Mouse (Mus musculus): ENCODE data around the gene Tanc2. TPM values are rescaled to one million over a fixed set of nuclear protein-coding genes. Genes with fewer than 3 reads are reported as not detected.

Gene Tanc2
- polyA plus RNA-seq, 1 experiment from 2014 or later: 1.5 TPM

- Histone ChIP-seq H3K4me3 (ENCODE audit: low read depth, low read length) (no peak overlapping the region), H3K36me3 (replicated peaks; ENCODE audit: insufficient read depth, low read length) (no peaks in the 10 kb centered on the region), H3K4me2 (ENCODE audit: low read depth, low read length) (no peak overlapping the region), H3K27ac (ENCODE audit: low read depth) (no peak overlapping the region), H3K27me3 (ENCODE audit: insufficient read depth, low read length) (0 out of 2 replicates have a peak, but pooled peaks cover 4% of the 10 kb centered on the region), H3K9me3 (ENCODE audit: low read length) (no peaks in the 10 kb centered on the region), H3K4me1 (ENCODE audit: insufficient read depth) (no peaks in the 10 kb centered on the region), H3K9ac (replicated peaks) (no peak overlapping the region)
- 76% methylated on average over 3 of the region's 3 CpGs for WGBS (ENCODE audit: insufficient replicate concordance)
- DNase-seq: no peak
- ATAC-seq: no peak
- TF ChIP-seq CTCF (IDR thresholded peaks at IDR 0.05; ENCODE audit: low read depth) (no peak), EP300 (IDR thresholded peaks at IDR 0.05; ENCODE audit: low read depth) (no peak)
Observed at GRCm38 (mm10) chr11:105931380-105931779, 341.6 kb downstream of the Tanc2 start.

- Histone ChIP-seq H3K27me3 (ENCODE audit: insufficient read depth, low read length) (0 out of 2 replicates have a peak, but pooled peaks cover 4% of the 10 kb centered on the region), H3K4me2 (ENCODE audit: low read depth, low read length) (no peak overlapping the region), H3K36me3 (replicated peaks; ENCODE audit: insufficient read depth, low read length) (no peaks in the 10 kb centered on the region), H3K27ac (ENCODE audit: low read depth) (no peak overlapping the region), H3K9me3 (ENCODE audit: low read length) (no peaks in the 10 kb centered on the region), H3K4me3 (ENCODE audit: low read depth, low read length) (no peak overlapping the region), H3K4me1 (ENCODE audit: insufficient read depth) (no peaks in the 10 kb centered on the region), H3K9ac (replicated peaks) (no peak overlapping the region)
- no peak for ATAC-seq
- TF ChIP-seq EP300 (IDR thresholded peaks at IDR 0.05; ENCODE audit: low read depth) (no peak), CTCF (IDR thresholded peaks at IDR 0.05; ENCODE audit: low read depth) (no peak)
- no peak for DNase-seq
- 77% methylated on average over 8 of the region's 8 CpGs for WGBS (ENCODE audit: insufficient replicate concordance)
Observed at GRCm38 (mm10) chr11:105933746-105934145, 344.0 kb downstream of the Tanc2 start.

- TF ChIP-seq CTCF (IDR thresholded peaks at IDR 0.05; ENCODE audit: low read depth): no peak
- no peak for TF ChIP-seq EP300 (IDR thresholded peaks at IDR 0.05; ENCODE audit: low read depth)
- WGBS (ENCODE audit: insufficient replicate concordance): 54% methylated on average over 5 of the region's 5 CpGs
- Histone ChIP-seq H3K27ac (ENCODE audit: low read depth) (no peak overlapping the region), H3K4me2 (ENCODE audit: low read depth, low read length) (no peak overlapping the region), H3K4me1 (ENCODE audit: insufficient read depth) (no peaks in the 10 kb centered on the region), H3K4me3 (ENCODE audit: low read depth, low read length) (no peak overlapping the region), H3K27me3 (ENCODE audit: insufficient read depth, low read length) (peaks cover 4% of the 10 kb centered on the region; the same call in 1 of the 2 replicates), H3K36me3 (replicated peaks; ENCODE audit: insufficient read depth, low read length) (no peaks in the 10 kb centered on the region), H3K9me3 (ENCODE audit: low read length) (no peaks in the 10 kb centered on the region), H3K9ac (replicated peaks) (no peak overlapping the region)
- ATAC-seq: no peak
- DNase-seq: no peak
Observed at GRCm38 (mm10) chr11:105934303-105934711, 344.5 kb downstream of the Tanc2 start.

- no peak overlapping the region for H3K27ac ChIP-seq (ENCODE audit: low read depth)
- H3K9me3 ChIP-seq (ENCODE audit: low read length): no peaks in the 10 kb centered on the region
- no peaks in the 10 kb centered on the region for H3K4me1 ChIP-seq (ENCODE audit: insufficient read depth)
- no peak overlapping the region for H3K4me3 ChIP-seq (ENCODE audit: low read depth, low read length)
- no peak overlapping the region for H3K9ac ChIP-seq (replicated peaks)
- H3K4me2 ChIP-seq (ENCODE audit: low read depth, low read length): no peak overlapping the region
- 63% methylated on average over 6 of the region's 6 CpGs for WGBS (ENCODE audit: insufficient replicate concordance)
- DNase-seq (no peak), ATAC-seq (no peak)
- TF ChIP-seq EP300 (IDR thresholded peaks at IDR 0.05; ENCODE audit: low read depth) (no peak), CTCF (IDR thresholded peaks at IDR 0.05; ENCODE audit: low read depth) (no peak)
- H3K36me3 ChIP-seq (replicated peaks; ENCODE audit: insufficient read depth, low read length): no peaks in the 10 kb centered on the region
- peaks cover 6% of the 10 kb centered on the region; the same call in 1 of the 2 replicates for H3K27me3 ChIP-seq (ENCODE audit: insufficient read depth, low read length)
Observed at GRCm38 (mm10) chr11:105934816-105935215, 345.0 kb downstream of the Tanc2 start.

- no peaks in the 10 kb centered on the region for H3K36me3 ChIP-seq (replicated peaks; ENCODE audit: insufficient read depth, low read length)
- ATAC-seq (no peak), DNase-seq (no peak)
- H3K4me3 ChIP-seq (ENCODE audit: low read depth, low read length): no peak overlapping the region
- 66% methylated on average over 8 of the region's 8 CpGs for WGBS (ENCODE audit: insufficient replicate concordance)
- H3K9me3 ChIP-seq (ENCODE audit: low read length): no peaks in the 10 kb centered on the region
- TF ChIP-seq CTCF (IDR thresholded peaks at IDR 0.05; ENCODE audit: low read depth) (no peak), EP300 (IDR thresholded peaks at IDR 0.05; ENCODE audit: low read depth) (no peak)
- peaks cover 6% of the 10 kb centered on the region; the same call in 1 of the 2 replicates for H3K27me3 ChIP-seq (ENCODE audit: insufficient read depth, low read length)
- H3K9ac ChIP-seq (replicated peaks): no peak overlapping the region
- no peak overlapping the region for H3K27ac ChIP-seq (ENCODE audit: low read depth)
- H3K4me2 ChIP-seq (ENCODE audit: low read depth, low read length): no peak overlapping the region
- no peaks in the 10 kb centered on the region for H3K4me1 ChIP-seq (ENCODE audit: insufficient read depth)
Observed at GRCm38 (mm10) chr11:105935496-105935895, 345.7 kb downstream of the Tanc2 start.

GRCm38 (mm10) chr11:105936200-105936599 lies 346.4 kb downstream of the Tanc2 start:
- no peaks in the 10 kb centered on the region for H3K9me3 ChIP-seq (ENCODE audit: low read length)
- H3K4me3 ChIP-seq (ENCODE audit: low read depth, low read length): no peak overlapping the region
- H3K4me2 ChIP-seq (ENCODE audit: low read depth, low read length): no peak overlapping the region
- H3K9ac ChIP-seq (replicated peaks): no peak overlapping the region
- peaks cover 8% of the 10 kb centered on the region; the same call in 1 of the 2 replicates for H3K27me3 ChIP-seq (ENCODE audit: insufficient read depth, low read length)
- no peak for DNase-seq
- TF ChIP-seq CTCF (IDR thresholded peaks at IDR 0.05; ENCODE audit: low read depth): no peak
- no peak for TF ChIP-seq EP300 (IDR thresholded peaks at IDR 0.05; ENCODE audit: low read depth)
- H3K4me1 ChIP-seq (ENCODE audit: insufficient read depth): no peaks in the 10 kb centered on the region
- ATAC-seq: no peak
- no peak overlapping the region for H3K27ac ChIP-seq (ENCODE audit: low read depth)
- H3K36me3 ChIP-seq (replicated peaks; ENCODE audit: insufficient read depth, low read length): no peaks in the 10 kb centered on the region
- 77% methylated on average over 6 of the region's 6 CpGs for WGBS (ENCODE audit: insufficient replicate concordance)

- 74% methylated on average over 3 of the region's 3 CpGs for WGBS (ENCODE audit: insufficient replicate concordance)
- Histone ChIP-seq H3K4me1 (ENCODE audit: insufficient read depth) (no peaks in the 10 kb centered on the region), H3K27ac (ENCODE audit: low read depth) (no peak overlapping the region), H3K4me3 (ENCODE audit: low read depth, low read length) (no peak overlapping the region), H3K36me3 (replicated peaks; ENCODE audit: insufficient read depth, low read length) (no peaks in the 10 kb centered on the region), H3K4me2 (ENCODE audit: low read depth, low read length) (no peak overlapping the region), H3K9ac (replicated peaks) (no peak overlapping the region), H3K9me3 (ENCODE audit: low read length) (no peaks in the 10 kb centered on the region), H3K27me3 (ENCODE audit: insufficient read depth, low read length) (peaks cover 11% of the 10 kb centered on the region; the same call in 1 of the 2 replicates)
- TF ChIP-seq EP300 (IDR thresholded peaks at IDR 0.05; ENCODE audit: low read depth) (no peak), CTCF (IDR thresholded peaks at IDR 0.05; ENCODE audit: low read depth) (no peak)
- ATAC-seq (no peak), DNase-seq (no peak)
Observed at GRCm38 (mm10) chr11:105936974-105937373, 347.2 kb downstream of the Tanc2 start.
